Mouse (Mus musculus): ENCODE data around the gene Gm9844. TPM values are rescaled to one million over a fixed set of nuclear protein-coding genes. Genes with fewer than 3 reads are reported as not detected.

Gene Gm9844
- total and polyA plus RNA-seq, 3 experiments = 1.4 to 25.1 (median 4.7) TPM

GRCm38 (mm10) chr7:24839410-24839808 lies 22.6 kb upstream of the Gm9844 start:
- H3K4me1 ChIP-seq (ENCODE audit: control insufficient read depth in 1 of 2, insufficient read depth in 2 of 2) = peaks cover 23 to 45% of the 10 kb centered on the region in 2 experiments
- no peak overlapping the region for H3K4me3 ChIP-seq (replicated peaks in 1 of 3; ENCODE audit: low read depth in 2 of 3, low read length in 2 of 3, poor library complexity in 1 of 3)
- no peaks in the 10 kb centered on the region for H3K79me2 ChIP-seq (replicated peaks; ENCODE audit: control insufficient read depth, extremely low read depth, insufficient read depth, poor library complexity, severe bottlenecking)
- peak overlapping the region; percentile 71 for H3K27ac ChIP-seq (ENCODE audit: insufficient read depth, low read depth)
- TF ChIP-seq MYC (IDR thresholded peaks at IDR 0.05; ENCODE audit: low read depth, low read length) = peak; percentile 35; the same call in 1 of the 2 replicates
- TF ChIP-seq KAT2A (IDR thresholded peaks at IDR 0.05; ENCODE audit: insufficient replicate concordance, low read length) = no peak
- H3K27me3 ChIP-seq (replicated peaks) = no peaks in the 10 kb centered on the region
- dilution Hi-C loops (cut with MboI; ENCODE audit: extremely low pct_ligation_motif_present, extremely low pct_unique_long_range_greater_than_20kb, low sequenced_read_pairs) (no loop called here), in situ Hi-C loops (cut with MboI; ENCODE audit: low pct_ligation_motif_present, low pct_unique_long_range_greater_than_20kb, low sequenced_read_pairs) (no loop called here)
- H3K9me3 ChIP-seq (replicated peaks; ENCODE audit: low read length) = no peaks in the 10 kb centered on the region
- peaks cover 0 to 2% of the 10 kb centered on the region in 2 experiments for H3K36me3 ChIP-seq (replicated peaks in 1 of 2; ENCODE audit: control insufficient read depth in 1 of 2, insufficient read depth in 1 of 2, low read length in 1 of 2)
- H3K9ac ChIP-seq (ENCODE audit: insufficient read depth, low read depth) = no peak overlapping the region
- DNase-seq (ENCODE audit: extremely low read depth) = peak; percentile 35
- no peak overlapping the region for H3K4me2 ChIP-seq (ENCODE audit: insufficient read depth, low read depth, poor library complexity, severe bottlenecking)

DNA sequence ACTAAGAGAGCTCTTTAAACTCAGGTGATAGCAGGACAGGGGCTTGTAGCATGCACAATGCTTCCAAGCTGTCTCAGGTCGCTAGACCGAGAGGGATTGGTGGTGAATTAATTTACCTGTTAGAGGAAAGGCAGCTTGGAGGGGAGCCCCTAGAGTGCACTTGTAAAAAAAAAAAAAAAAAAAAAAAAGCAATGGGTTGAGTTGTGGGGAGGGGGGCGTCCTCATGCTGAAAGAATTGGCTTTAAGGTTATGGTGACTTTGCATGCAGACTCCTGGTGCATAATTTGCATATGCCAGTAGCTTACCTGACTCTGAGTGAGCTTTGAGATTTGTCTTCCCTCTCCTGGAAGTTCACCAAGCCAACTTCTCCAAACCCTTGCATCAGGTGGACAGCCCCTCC lies 21.7 kb upstream of the Gm9844 start:
- H3K9ac ChIP-seq (ENCODE audit: insufficient read depth, low read depth) = no peak overlapping the region
- H3K27me3 ChIP-seq (replicated peaks) = no peaks in the 10 kb centered on the region
- no peaks in the 10 kb centered on the region for H3K36me3 ChIP-seq (replicated peaks in 1 of 2; ENCODE audit: control insufficient read depth in 1 of 2, insufficient read depth in 1 of 2, low read length in 1 of 2)
- no peaks in the 10 kb centered on the region for H3K79me2 ChIP-seq (replicated peaks; ENCODE audit: control insufficient read depth, extremely low read depth, insufficient read depth, poor library complexity, severe bottlenecking)
- no peaks in the 10 kb centered on the region for H3K9me3 ChIP-seq (replicated peaks; ENCODE audit: low read length)
- in situ Hi-C loops (cut with MboI; ENCODE audit: low pct_ligation_motif_present, low pct_unique_long_range_greater_than_20kb, low sequenced_read_pairs) (no loop called here), dilution Hi-C loops (cut with MboI; ENCODE audit: extremely low pct_ligation_motif_present, extremely low pct_unique_long_range_greater_than_20kb, low sequenced_read_pairs) (no loop called here)
- no peak overlapping the region for H3K4me3 ChIP-seq (replicated peaks in 1 of 3; ENCODE audit: low read depth in 2 of 3, low read length in 2 of 3, poor library complexity in 1 of 3)
- TF ChIP-seq TBP (conservative IDR thresholded peaks at IDR 0.05; ENCODE audit: low read depth, low read length) (peak; percentile 82), ELF1 (IDR thresholded peaks at IDR 0.05; ENCODE audit: low read depth, low read length) (no peak), KAT2A (IDR thresholded peaks at IDR 0.05; ENCODE audit: insufficient replicate concordance, low read length) (no peak), CTCF (conservative IDR thresholded peaks at IDR 0.05 in 1 of 2, IDR thresholded peaks at IDR 0.05 in 1 of 2; ENCODE audit: low read depth in 2 of 2, low read length in 2 of 2) (no peak), POLR2AphosphoS2 (IDR thresholded peaks at IDR 0.05; ENCODE audit: low read depth, low read length) (no peak), RAD21 (IDR thresholded peaks at IDR 0.05; ENCODE audit: low read depth, low read length) (no peak), ETS1 (conservative IDR thresholded peaks at IDR 0.05; ENCODE audit: low read depth, low read length) (no peak), NRF1 (IDR thresholded peaks at IDR 0.05; ENCODE audit: low read depth, low read length) (no peak), JUND (conservative IDR thresholded peaks at IDR 0.05; ENCODE audit: low read depth, low read length) (no peak), RCOR1 (conservative IDR thresholded peaks at IDR 0.05; ENCODE audit: low read depth, low read length) (no peak), ZNF384 (IDR thresholded peaks at IDR 0.05; ENCODE audit: low read depth, low read length) (peak; percentile 65), POLR2A (IDR thresholded peaks at IDR 0.05; ENCODE audit: low read depth, low read length) (peak; percentile 40; the same call in 1 of the 2 replicates), MAZ (IDR thresholded peaks at IDR 0.05; ENCODE audit: low read depth, low read length) (no peak)
- H3K4me2 ChIP-seq (ENCODE audit: insufficient read depth, low read depth, poor library complexity, severe bottlenecking) = no peak overlapping the region
- no peak overlapping the region for H3K27ac ChIP-seq (ENCODE audit: insufficient read depth, low read depth)
- peaks cover 23 to 52% of the 10 kb centered on the region in 2 experiments for H3K4me1 ChIP-seq (ENCODE audit: control insufficient read depth in 1 of 2, insufficient read depth in 2 of 2)
- DNase-seq (ENCODE audit: extremely low read depth) = no peak

DNA sequence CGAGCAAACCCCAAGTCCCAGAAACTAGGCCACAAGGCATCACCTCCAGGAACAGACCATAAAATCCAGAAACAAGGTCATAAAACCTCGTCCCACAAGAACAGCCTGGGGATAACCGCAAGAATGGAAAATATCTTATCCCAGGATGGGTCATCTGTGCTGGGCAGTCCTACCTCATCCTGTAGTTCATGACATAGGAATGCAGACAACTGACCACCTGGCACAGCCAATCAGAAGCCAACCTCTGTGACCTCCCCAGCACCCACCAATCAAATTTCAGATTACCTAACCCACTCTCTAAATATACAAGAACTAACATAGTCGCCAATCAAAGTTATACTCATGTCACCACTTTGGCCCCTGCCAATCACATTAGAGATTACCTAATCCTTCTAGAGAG lies 21.0 kb upstream of the Gm9844 start:
- in situ Hi-C loops (cut with MboI; ENCODE audit: low pct_ligation_motif_present, low pct_unique_long_range_greater_than_20kb, low sequenced_read_pairs) = no loop called here
- Histone ChIP-seq H3K9ac (ENCODE audit: insufficient read depth, low read depth) (no peak overlapping the region), H3K27me3 (replicated peaks) (no peaks in the 10 kb centered on the region)

More for the DNA sequence above, 21.0 kb upstream of the Gm9844 start:
- H3K36me3 ChIP-seq (replicated peaks in 1 of 2; ENCODE audit: control insufficient read depth in 1 of 2, insufficient read depth in 1 of 2, low read length in 1 of 2) = no peaks in the 10 kb centered on the region
- no peak overlapping the region for H3K4me2 ChIP-seq (ENCODE audit: insufficient read depth, low read depth, poor library complexity, severe bottlenecking)
- no peaks in the 10 kb centered on the region for H3K79me2 ChIP-seq (replicated peaks; ENCODE audit: control insufficient read depth, extremely low read depth, insufficient read depth, poor library complexity, severe bottlenecking)
- no peak for TF ChIP-seq ZKSCAN1 (IDR thresholded peaks at IDR 0.05; ENCODE audit: borderline replicate concordance, low read depth, low read length)
- TF ChIP-seq E2F4 (IDR thresholded peaks at IDR 0.05; ENCODE audit: insufficient replicate concordance, low read depth, low read length) = no peak
- TF ChIP-seq NELFE (IDR thresholded peaks at IDR 0.05; ENCODE audit: low read depth, low read length) = no peak
- TF ChIP-seq MXI1 (IDR thresholded peaks at IDR 0.05; ENCODE audit: low read depth, low read length) = no peak
- no peak for TF ChIP-seq ZC3H11A (IDR thresholded peaks at IDR 0.05; ENCODE audit: low read depth, low read length)
- TF ChIP-seq IRF4 (IDR thresholded peaks at IDR 0.05; ENCODE audit: low read depth, low read length) = no peak
- no peak for TF ChIP-seq CHD1 (IDR thresholded peaks at IDR 0.05; ENCODE audit: low read depth, low read length)
- no peak for TF ChIP-seq JUND (conservative IDR thresholded peaks at IDR 0.05; ENCODE audit: low read depth, low read length)
- no peak for TF ChIP-seq KAT2A (IDR thresholded peaks at IDR 0.05; ENCODE audit: insufficient replicate concordance, low read length)
- no peak for TF ChIP-seq SIN3A (IDR thresholded peaks at IDR 0.05; ENCODE audit: low read length)
- no peak for TF ChIP-seq MAZ (IDR thresholded peaks at IDR 0.05; ENCODE audit: low read depth, low read length)
- TF ChIP-seq MAX (IDR thresholded peaks at IDR 0.05; ENCODE audit: low read length) = no peak
- TF ChIP-seq ZMIZ1 (IDR thresholded peaks at IDR 0.05; ENCODE audit: low read depth, low read length) = no peak
- H3K4me3 ChIP-seq (replicated peaks in 1 of 3; ENCODE audit: low read depth in 2 of 3, low read length in 2 of 3, poor library complexity in 1 of 3) = no peak overlapping the region
- no peak overlapping the region for H3K27ac ChIP-seq (ENCODE audit: insufficient read depth, low read depth)
- H3K9me3 ChIP-seq (replicated peaks; ENCODE audit: low read length) = no peaks in the 10 kb centered on the region
- H3K4me1 ChIP-seq (ENCODE audit: control insufficient read depth in 1 of 2, insufficient read depth in 2 of 2) = peaks cover 26 to 56% of the 10 kb centered on the region in 2 experiments
- DNase-seq (ENCODE audit: extremely low read depth) = no peak
- dilution Hi-C loops (cut with MboI; ENCODE audit: extremely low pct_ligation_motif_present, extremely low pct_unique_long_range_greater_than_20kb, low sequenced_read_pairs) = no loop called here
